Mouse (Mus musculus) hindbrain, embryonic 13.5 days (tissue): ENCODE data around the gene Rps6kc1. TPM values are rescaled to one million over a fixed set of nuclear protein-coding genes. Genes with fewer than 3 reads are reported as not detected.
A peak's percentile ranks its signal among the peaks of the same experiment; 100 is the strongest.

Source experiments
- ATAC-seq: fragments of 200-750 bp; cut with Nextera tagmentation; 2 replicates; pipeline ENCODE4 v1.8.0; 2017; ENCODE audit warnings: moderate TSS enrichment; ENCODE audit not compliant: low FRiP score
- H3K27ac ChIP-seq: fragments of 300-500 bp; sonication (generic); 2 replicates; pipeline ENCODE4 v1.5.1; 2015; ENCODE audit warnings: inconsistent platforms, mild to moderate bottlenecking, moderate library complexity
- H3K27me3 ChIP-seq: fragments of 300-500 bp; sonication (generic); 2 replicates; pipeline ENCODE4 v1.6.1; 2015; ENCODE audit warnings: mild to moderate bottlenecking, inconsistent platforms
- H3K36me3 ChIP-seq: fragments of 300-500 bp; sonication (generic); 2 replicates; pipeline ENCODE4 v1.6.1; 2015; ENCODE audit warnings: mild to moderate bottlenecking, inconsistent platforms
- H3K4me1 ChIP-seq: fragments of 300-500 bp; sonication (generic); replicated peaks from 2 replicates; pipeline ENCODE4 v1.6.1; 2015; ENCODE audit warnings: inconsistent platforms
- H3K4me2 ChIP-seq: fragments of 300-500 bp; sonication (generic); 2 replicates; pipeline ENCODE4 v1.6.1; 2015; ENCODE audit warnings: inconsistent platforms, mild to moderate bottlenecking, moderate library complexity
- H3K4me3 ChIP-seq: fragments of 300-500 bp; sonication (generic); 2 replicates; pipeline ENCODE4 v1.5.1; 2015; ENCODE audit warnings: mild to moderate bottlenecking, inconsistent platforms
- H3K9ac ChIP-seq: fragments of 300-500 bp; sonication (generic); 2 replicates; pipeline ENCODE4 v1.6.1; 2015; ENCODE audit warnings: mild to moderate bottlenecking, inconsistent platforms
- H3K9me3 ChIP-seq: fragments of 300-500 bp; sonication (generic); 2 replicates; pipeline ENCODE4 v1.6.1; 2016; ENCODE audit warnings: inconsistent platforms
- WGBS: fragments of 180-500 bp; shearing (Covaris S2); methylation state at CpG from one replicate; pipeline ENCODE4 v1.1.7; 2015; 5-methylcytosine and 5-hydroxymethylcytosine counted together
- polyA plus RNA-seq: library from polyadenylated mRNA; unstranded; fragments of >200 nt; fragmentation: Nextera tagmentation; extraction: Ambion mirVana; gene quantifications from 2 replicates; pipeline ENCODE4 v1.2.1, GENCODE M21; 2015

The Rps6kc1 gene
- polyA plus RNA-seq, 1 experiment from 2014 or later: 28.6 TPM

- H3K27ac ChIP-seq: no peak overlapping the region
- H3K4me3 ChIP-seq: no peak overlapping the region
- no peak for ATAC-seq
- H3K9ac ChIP-seq: no peak overlapping the region
- H3K9me3 ChIP-seq: no peaks in the 10 kb centered on the region
- WGBS: 89% methylated on average over 3 of the region's 3 CpGs
- no peak overlapping the region for H3K4me2 ChIP-seq
- H3K27me3 ChIP-seq: 0 out of 2 replicates have a peak, but pooled peaks cover 2% of the 10 kb centered on the region
- no peaks in the 10 kb centered on the region for H3K4me1 ChIP-seq
- H3K36me3 ChIP-seq: no peaks in the 10 kb centered on the region
Observed at GRCm38 (mm10) chr1:190675455-190675854, 236.1 kb downstream of the Rps6kc1 start.

GRCm38 (mm10) chr1:190669099-190669498, 242.5 kb downstream of the Rps6kc1 start:
- Histone ChIP-seq H3K4me1 (peaks cover 16% of the 10 kb centered on the region), H3K9ac (no peak overlapping the region), H3K4me2 (no peak overlapping the region), H3K4me3 (no peak overlapping the region), H3K9me3 (no peaks in the 10 kb centered on the region), H3K27ac (no peak overlapping the region), H3K27me3 (0 out of 2 replicates have a peak, but pooled peaks cover 2% of the 10 kb centered on the region), H3K36me3 (no peaks in the 10 kb centered on the region)
- no peak for ATAC-seq
- WGBS: 78% methylated on average over 10 of the region's 10 CpGs

GRCm38 (mm10) chr1:190667821-190668220, 243.7 kb downstream of the Rps6kc1 start:
- H3K4me1 ChIP-seq: peaks cover 16% of the 10 kb centered on the region
- no peak overlapping the region for H3K4me3 ChIP-seq
- no peaks in the 10 kb centered on the region for H3K9me3 ChIP-seq
- H3K27ac ChIP-seq: no peak overlapping the region
- H3K36me3 ChIP-seq: no peaks in the 10 kb centered on the region
- H3K9ac ChIP-seq: no peak overlapping the region
- no peak overlapping the region for H3K4me2 ChIP-seq
- ATAC-seq: no peak
- 96% methylated on average over 11 of the region's 11 CpGs for WGBS
- H3K27me3 ChIP-seq: 0 out of 2 replicates have a peak, but pooled peaks cover 2% of the 10 kb centered on the region

GRCm38 (mm10) chr1:190667326-190667725, 244.2 kb downstream of the Rps6kc1 start:
- Histone ChIP-seq H3K9ac (no peak overlapping the region), H3K27me3 (no peaks in the 10 kb centered on the region), H3K4me3 (no peak overlapping the region), H3K9me3 (no peaks in the 10 kb centered on the region), H3K4me2 (no peak overlapping the region), H3K36me3 (no peaks in the 10 kb centered on the region), H3K4me1 (peaks cover 16% of the 10 kb centered on the region), H3K27ac (no peak overlapping the region)
- 91% methylated on average over 5 of the region's 5 CpGs for WGBS
- ATAC-seq: no peak

- no peak overlapping the region for H3K27ac ChIP-seq
- peaks cover 28% of the 10 kb centered on the region for H3K4me1 ChIP-seq
- no peaks in the 10 kb centered on the region for H3K36me3 ChIP-seq
- H3K9me3 ChIP-seq: no peaks in the 10 kb centered on the region
- WGBS: 82% methylated on average over 8 of the region's 8 CpGs
- no peak for ATAC-seq
- H3K9ac ChIP-seq: no peak overlapping the region
- H3K27me3 ChIP-seq: no peaks in the 10 kb centered on the region
- no peak overlapping the region for H3K4me2 ChIP-seq
- H3K4me3 ChIP-seq: no peak overlapping the region
Observed at GRCm38 (mm10) chr1:190665490-190665875, 246.1 kb downstream of the Rps6kc1 start.

- Histone ChIP-seq H3K4me3 (no peak overlapping the region), H3K4me2 (no peak overlapping the region), H3K27ac (no peak overlapping the region), H3K9ac (no peak overlapping the region), H3K27me3 (no peaks in the 10 kb centered on the region), H3K4me1 (peaks cover 28% of the 10 kb centered on the region), H3K9me3 (no peaks in the 10 kb centered on the region), H3K36me3 (no peaks in the 10 kb centered on the region)
- no peak for ATAC-seq
- 70% methylated on average over 21 of the region's 21 CpGs for WGBS
Observed at GRCm38 (mm10) chr1:190664767-190665489, 246.6 kb downstream of the Rps6kc1 start.

GRCm38 (mm10) chr1:190663996-190664395, 247.6 kb downstream of the Rps6kc1 start:
- H3K27me3 ChIP-seq: no peaks in the 10 kb centered on the region
- no peak overlapping the region for H3K9ac ChIP-seq
- 91% methylated on average over 4 of the region's 4 CpGs for WGBS
- no peak for ATAC-seq
- H3K27ac ChIP-seq: no peak overlapping the region
- no peak overlapping the region for H3K4me2 ChIP-seq
- no peaks in the 10 kb centered on the region for H3K9me3 ChIP-seq
- H3K4me3 ChIP-seq: no peak overlapping the region
- H3K36me3 ChIP-seq: no peaks in the 10 kb centered on the region
- peaks cover 28% of the 10 kb centered on the region for H3K4me1 ChIP-seq

- Histone ChIP-seq H3K9ac (no peak overlapping the region), H3K36me3 (no peaks in the 10 kb centered on the region), H3K4me3 (no peak overlapping the region), H3K4me1 (peaks cover 32% of the 10 kb centered on the region), H3K4me2 (no peak overlapping the region), H3K9me3 (no peaks in the 10 kb centered on the region), H3K27ac (no peak overlapping the region), H3K27me3 (0 out of 2 replicates have a peak, but pooled peaks cover under 1% of the 10 kb centered on the region)
- no peak for ATAC-seq
- 79% methylated on average over 5 of the region's 5 CpGs for WGBS
Observed at GRCm38 (mm10) chr1:190662736-190663135, 248.8 kb downstream of the Rps6kc1 start.

GRCm38 (mm10) chr1:190661764-190662163, 249.8 kb downstream of the Rps6kc1 start:
- 38% methylated on average over 3 of the region's 4 CpGs for WGBS
- Histone ChIP-seq H3K4me2 (no peak overlapping the region), H3K27me3 (0 out of 2 replicates have a peak, but pooled peaks cover 3% of the 10 kb centered on the region), H3K27ac (no peak overlapping the region), H3K36me3 (no peaks in the 10 kb centered on the region), H3K4me3 (no peak overlapping the region), H3K9me3 (no peaks in the 10 kb centered on the region), H3K4me1 (peaks cover 32% of the 10 kb centered on the region), H3K9ac (0 out of 2 replicates have a peak overlapping the region, but pooled peaks have one; percentile 39)
- ATAC-seq: no peak

GRCm38 (mm10) chr1:190661249-190661648, 250.3 kb downstream of the Rps6kc1 start:
- H3K9me3 ChIP-seq: no peaks in the 10 kb centered on the region
- ATAC-seq: no peak
- 38% methylated on average over 15 of the region's 15 CpGs for WGBS
- peak overlapping the region; percentile 39; the same call in 1 of the 2 replicates for H3K9ac ChIP-seq
- H3K4me3 ChIP-seq: no peak overlapping the region
- H3K27me3 ChIP-seq: 0 out of 2 replicates have a peak, but pooled peaks cover 3% of the 10 kb centered on the region
- H3K36me3 ChIP-seq: no peaks in the 10 kb centered on the region
- H3K4me2 ChIP-seq: no peak overlapping the region
- H3K4me1 ChIP-seq: peaks cover 34% of the 10 kb centered on the region
- H3K27ac ChIP-seq: no peak overlapping the region

- no peaks in the 10 kb centered on the region for H3K36me3 ChIP-seq
- WGBS: 76% methylated on average over 17 of the region's 17 CpGs
- H3K4me2 ChIP-seq: no peak overlapping the region
- no peak overlapping the region for H3K9ac ChIP-seq
- peaks cover 33% of the 10 kb centered on the region for H3K4me1 ChIP-seq
- H3K4me3 ChIP-seq: no peak overlapping the region
- H3K27ac ChIP-seq: no peak overlapping the region
- 0 out of 2 replicates have a peak, but pooled peaks cover 3% of the 10 kb centered on the region for H3K27me3 ChIP-seq
- ATAC-seq: no peak
- no peaks in the 10 kb centered on the region for H3K9me3 ChIP-seq
Observed at GRCm38 (mm10) chr1:190659722-190660502, 251.7 kb downstream of the Rps6kc1 start.

- no peak for ATAC-seq
- Histone ChIP-seq H3K27ac (no peak overlapping the region), H3K4me1 (peaks cover 41% of the 10 kb centered on the region), H3K36me3 (no peaks in the 10 kb centered on the region), H3K9me3 (no peaks in the 10 kb centered on the region), H3K4me2 (no peak overlapping the region), H3K4me3 (no peak overlapping the region), H3K27me3 (0 out of 2 replicates have a peak, but pooled peaks cover 3% of the 10 kb centered on the region), H3K9ac (no peak overlapping the region)
- WGBS: 91% methylated on average over 13 of the region's 13 CpGs
Observed at GRCm38 (mm10) chr1:190658266-190658665, 253.3 kb downstream of the Rps6kc1 start.
